Mouse (Mus musculus) liver, embryonic 16.5 days (tissue): ENCODE measurements around the gene Slc39a11. TPM values are rescaled to one million over a fixed set of nuclear protein-coding genes. Genes with fewer than 3 reads are reported as not detected.
A peak's percentile ranks its signal among the peaks of the same experiment; 100 is the strongest.

Experiments
- ATAC-seq: fragments of 200-750 bp; cut with Nextera tagmentation; 2 replicates; pipeline ENCODE4 v1.8.0; 2017; ENCODE audit warnings: low read depth, mild to moderate bottlenecking, moderate number of reproducible peaks, moderate library complexity
- H3K27ac ChIP-seq: fragments of 300-500 bp; sonication (generic); 2 replicates; pipeline ENCODE4 v1.5.1; 2014; ENCODE audit warnings: mild to moderate bottlenecking, low read length
- H3K27me3 ChIP-seq: fragments of 300-500 bp; sonication (generic); 2 replicates; pipeline ENCODE4 v1.6.1; 2014; ENCODE audit warnings: low read depth, low read length, mixed read lengths; ENCODE audit not compliant: control insufficient read depth, insufficient read depth
- H3K36me3 ChIP-seq: fragments of 300-500 bp; sonication (generic); 2 replicates; pipeline ENCODE4 v1.6.1; 2014; ENCODE audit warnings: mild to moderate bottlenecking; ENCODE audit not compliant: control insufficient read depth, insufficient read depth
- H3K4me1 ChIP-seq: fragments of 300-500 bp; sonication (generic); 2 replicates; pipeline ENCODE4 v1.6.1; 2014; ENCODE audit warnings: low read depth, low read length, mixed read lengths; ENCODE audit not compliant: control insufficient read depth
- H3K4me2 ChIP-seq: fragments of 300-500 bp; sonication (generic); 2 replicates; pipeline ENCODE4 v1.6.1; 2014; ENCODE audit warnings: low read depth, low read length, mixed read lengths
- H3K4me3 ChIP-seq: fragments of 300-500 bp; sonication (generic); 2 replicates; pipeline ENCODE4 v1.5.1; 2014; ENCODE audit warnings: low read depth, mild to moderate bottlenecking, low read length
- H3K9ac ChIP-seq: fragments of 300-500 bp; sonication (generic); 2 replicates; pipeline ENCODE4 v1.6.1; 2014; ENCODE audit warnings: low read depth, low read length
- H3K9me3 ChIP-seq: fragments of 300-500 bp; sonication (generic); replicated peaks from 2 replicates; pipeline ENCODE4 v1.6.1; 2016; ENCODE audit warnings: low read length; ENCODE audit not compliant: control insufficient read depth
- WGBS: fragments of 180-500 bp; shearing (Covaris S2); extraction: QIAGEN DNeasy Blood & Tissue Kit; methylation state at CpG from one replicate; pipeline ENCODE4 v1.1.7; 2014; ENCODE audit not compliant: insufficient replicate concordance; 5-methylcytosine and 5-hydroxymethylcytosine counted together
- polyA plus RNA-seq: library from polyadenylated mRNA; unstranded; fragments of >200 nt; fragmentation: Nextera tagmentation; extraction: Ambion mirVana; gene quantifications from 2 replicates; pipeline ENCODE4 v1.2.1, GENCODE M21; 2015

The Slc39a11 gene
- polyA plus RNA-seq, 1 experiment from 2014 or later, result 14.1 TPM

DNA sequence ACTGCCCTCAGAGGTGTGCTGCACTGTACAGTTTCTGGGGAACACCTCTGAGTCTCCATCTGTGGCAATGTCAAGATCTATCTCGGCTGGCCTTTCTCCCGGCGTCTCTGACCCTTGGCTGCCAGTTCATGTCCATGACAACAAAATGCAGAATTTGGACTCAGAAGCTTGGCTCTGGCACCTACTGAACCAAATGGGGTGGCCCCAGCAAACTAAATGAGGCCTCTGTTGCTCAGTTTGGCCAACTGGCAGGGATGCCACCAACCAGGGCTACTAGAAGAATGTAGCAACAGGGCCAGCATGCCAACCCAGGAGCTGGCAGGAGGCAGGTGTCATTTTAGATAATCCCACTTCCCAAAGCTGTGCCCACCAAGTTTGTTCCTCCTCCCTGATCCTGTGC, 121.5 kb downstream of the Slc39a11 start:
- no peaks in the 10 kb centered on the region for H3K4me1 ChIP-seq
- no peaks in the 10 kb centered on the region for H3K9me3 ChIP-seq
- H3K27me3 ChIP-seq, result no peaks in the 10 kb centered on the region
- H3K27ac ChIP-seq, result no peak overlapping the region
- H3K4me3 ChIP-seq, result no peak overlapping the region
- H3K36me3 ChIP-seq, result no peaks in the 10 kb centered on the region
- no peak overlapping the region for H3K9ac ChIP-seq
- 83% methylated on average over 3 of the region's 3 CpGs for WGBS
- H3K4me2 ChIP-seq, result no peak overlapping the region
- ATAC-seq, result no peak

DNA sequence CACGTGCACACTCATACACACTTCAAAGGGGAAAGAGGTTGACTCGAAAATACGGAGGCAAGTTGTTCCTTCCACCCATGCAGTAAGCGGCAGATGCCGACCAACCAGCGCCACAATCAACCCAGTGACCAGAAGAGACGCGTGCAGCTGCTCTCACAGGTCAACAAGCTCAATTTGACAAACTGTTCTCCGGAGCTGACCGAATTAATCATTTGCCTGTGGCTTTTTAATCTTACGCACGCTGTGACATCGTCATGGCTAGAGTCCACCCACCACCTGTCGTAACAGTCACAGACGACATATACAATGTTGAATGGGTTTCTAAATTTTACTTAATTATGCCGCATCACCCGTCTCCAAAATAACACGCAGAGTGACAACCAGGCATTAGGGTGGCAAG, 124.1 kb downstream of the Slc39a11 start:
- H3K9me3 ChIP-seq, result no peaks in the 10 kb centered on the region
- H3K4me3 ChIP-seq, result no peak overlapping the region
- no peak overlapping the region for H3K27ac ChIP-seq
- H3K27me3 ChIP-seq, result no peaks in the 10 kb centered on the region
- H3K4me1 ChIP-seq, result no peaks in the 10 kb centered on the region
- peak; percentile 55 for ATAC-seq
- no peak overlapping the region for H3K9ac ChIP-seq
- H3K4me2 ChIP-seq, result no peak overlapping the region
- peaks cover 3% of the 10 kb centered on the region; the same call in 1 of the 2 replicates for H3K36me3 ChIP-seq
- 70% methylated on average over 18 of the region's 18 CpGs for WGBS

DNA sequence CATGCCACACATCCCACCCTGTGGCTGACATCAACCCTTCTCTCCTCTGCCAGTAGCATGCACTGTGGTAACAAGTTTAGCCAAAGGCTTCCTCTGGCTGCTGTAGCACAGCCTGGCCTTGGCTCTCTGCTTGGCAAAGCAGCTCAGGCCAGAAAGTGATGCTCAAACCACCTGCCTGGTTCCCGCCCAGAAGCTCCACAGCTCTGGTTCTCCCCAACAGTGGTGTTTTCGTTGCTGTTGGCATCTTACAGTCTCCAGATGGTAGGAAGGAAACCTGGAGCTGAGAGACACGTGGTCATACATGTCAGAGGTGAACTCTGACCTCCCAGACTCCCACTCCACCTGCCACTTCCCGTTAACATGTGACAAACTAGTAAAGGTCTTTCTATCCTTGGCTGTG, 127.2 kb downstream of the Slc39a11 start:
- Histone ChIP-seq H3K4me1 (peaks cover 3% of the 10 kb centered on the region), H3K36me3 (peaks cover 3% of the 10 kb centered on the region; the same call in 1 of the 2 replicates), H3K9ac (no peak overlapping the region), H3K9me3 (no peaks in the 10 kb centered on the region), H3K27me3 (no peaks in the 10 kb centered on the region), H3K4me3 (no peak overlapping the region), H3K4me2 (no peak overlapping the region), H3K27ac (no peak overlapping the region)
- ATAC-seq, result no peak
- WGBS, result 62% methylated on average over 4 of the region's 4 CpGs

DNA sequence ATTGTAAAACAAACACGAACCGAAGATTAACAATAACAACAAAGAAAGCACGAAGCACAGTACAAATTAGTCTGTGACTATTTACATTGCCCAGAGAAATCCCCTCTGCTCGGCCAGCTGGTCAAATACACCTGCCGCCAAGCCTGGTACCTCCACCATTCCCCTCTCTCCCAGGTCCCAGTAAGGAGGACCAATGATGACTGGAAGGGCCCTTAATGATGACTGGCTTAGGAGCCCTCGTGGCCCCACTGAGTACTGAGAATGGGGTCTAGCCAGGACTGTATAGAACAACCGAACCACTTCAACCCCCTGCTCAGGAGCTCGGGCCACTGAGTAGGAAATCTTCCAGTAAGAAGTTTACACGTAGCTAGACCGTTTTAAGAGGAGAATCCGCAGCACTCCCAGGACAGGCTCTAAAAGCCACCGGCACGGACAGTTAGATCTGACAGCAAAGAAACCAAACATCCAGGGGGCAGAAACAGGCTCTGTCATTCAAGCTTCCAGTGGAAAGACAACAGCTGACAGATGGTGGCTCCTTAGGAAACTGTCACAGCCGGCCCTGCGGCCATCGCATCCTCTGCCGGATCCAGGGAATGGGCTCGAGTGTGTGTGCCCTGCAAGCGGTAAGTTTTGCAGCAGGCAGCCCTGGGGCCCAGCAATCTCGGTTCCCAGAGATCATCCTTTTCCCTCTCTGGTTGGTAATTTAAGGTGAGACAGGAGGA, 128.2 kb downstream of the Slc39a11 start:
- no peaks in the 10 kb centered on the region for H3K9me3 ChIP-seq
- WGBS, result 75% methylated on average over 20 of the region's 20 CpGs
- no peak overlapping the region for H3K4me3 ChIP-seq
- H3K27me3 ChIP-seq, result no peaks in the 10 kb centered on the region
- no peak overlapping the region for H3K9ac ChIP-seq
- H3K4me1 ChIP-seq, result peaks cover 3% of the 10 kb centered on the region
- H3K4me2 ChIP-seq, result no peak overlapping the region
- no peak for ATAC-seq
- peaks cover 3% of the 10 kb centered on the region; the same call in 1 of the 2 replicates for H3K36me3 ChIP-seq
- no peak overlapping the region for H3K27ac ChIP-seq

DNA sequence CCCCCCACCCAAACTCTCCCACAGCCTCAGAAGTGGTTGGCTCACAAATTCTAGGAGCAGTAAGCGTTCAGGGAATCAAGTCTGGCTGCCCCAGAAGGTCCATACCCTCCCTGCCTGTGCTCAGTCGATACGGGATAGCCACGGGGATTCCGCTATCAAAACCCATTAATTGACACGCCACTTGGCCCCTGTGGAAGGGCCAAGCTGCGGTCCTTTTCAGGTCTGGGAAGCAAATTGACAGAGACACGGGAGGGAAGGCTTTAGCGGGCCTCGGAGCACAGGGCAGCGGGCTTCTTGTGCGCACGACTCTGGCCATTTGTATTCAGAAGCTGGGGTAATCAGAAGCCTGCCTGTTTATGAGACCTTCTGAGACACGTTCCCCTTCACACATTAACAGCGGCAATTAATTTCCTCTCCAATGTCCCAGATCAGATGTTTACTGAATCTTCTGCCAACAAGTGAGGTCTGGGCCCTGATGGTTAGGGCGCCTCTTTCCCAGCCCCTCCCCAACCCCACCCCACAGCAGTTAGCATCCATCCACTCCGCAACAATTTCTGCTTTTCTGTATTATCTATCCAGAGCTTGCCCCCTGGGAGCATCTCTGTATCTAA, 128.9 kb downstream of the Slc39a11 start:
- no peak overlapping the region for H3K9ac ChIP-seq
- H3K9me3 ChIP-seq, result no peaks in the 10 kb centered on the region
- no peak overlapping the region for H3K27ac ChIP-seq
- H3K4me2 ChIP-seq, result no peak overlapping the region
- no peak for ATAC-seq
- H3K4me3 ChIP-seq, result no peak overlapping the region
- H3K36me3 ChIP-seq, result peaks cover 3% of the 10 kb centered on the region; the same call in 1 of the 2 replicates
- no peaks in the 10 kb centered on the region for H3K27me3 ChIP-seq
- H3K4me1 ChIP-seq, result peaks cover 3% of the 10 kb centered on the region
- WGBS, result 74% methylated on average over 17 of the region's 17 CpGs

DNA sequence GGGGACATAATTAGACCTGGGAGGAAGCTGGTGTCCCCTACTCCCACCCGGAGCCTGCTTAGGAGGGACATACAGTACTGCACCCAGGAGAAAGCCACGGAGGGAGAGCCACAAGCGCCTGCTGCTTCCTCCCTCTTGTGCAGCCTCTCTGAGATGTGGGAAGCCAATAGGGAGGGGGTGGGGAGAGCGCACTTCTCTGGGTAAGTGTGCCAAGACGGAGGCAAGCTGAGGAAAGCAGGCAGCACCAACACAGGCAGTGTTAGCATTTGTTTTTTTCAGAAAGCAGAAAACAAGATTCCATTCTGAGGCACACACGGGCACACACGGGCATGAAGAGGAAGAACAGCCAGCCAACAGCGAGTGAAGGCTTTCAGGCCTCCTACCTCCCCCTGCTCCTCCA, 129.5 kb downstream of the Slc39a11 start:
- WGBS, result 50% methylated on average over 8 of the region's 8 CpGs

DNA sequence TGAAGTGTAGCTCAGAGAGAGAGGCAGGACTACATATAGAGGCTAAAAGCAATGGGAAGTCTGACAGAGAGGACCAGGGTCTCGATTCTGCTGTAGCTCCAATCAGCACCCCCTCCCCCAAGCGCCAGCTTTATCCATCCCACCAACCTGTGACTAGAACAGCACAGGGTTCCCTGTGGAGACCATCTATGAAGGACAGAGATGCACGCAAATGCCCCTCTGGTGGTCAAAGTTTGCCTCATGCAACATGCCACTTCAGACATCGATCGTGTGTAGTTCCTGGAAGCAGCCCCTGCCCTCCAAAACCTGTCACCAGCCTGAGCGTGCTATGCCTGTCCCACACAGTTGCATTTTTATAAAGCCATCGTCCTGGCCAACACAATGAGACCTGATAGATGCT, 129.9 kb downstream of the Slc39a11 start:
- H3K4me3 ChIP-seq, result no peak overlapping the region
- no peaks in the 10 kb centered on the region for H3K9me3 ChIP-seq
- H3K4me1 ChIP-seq, result peaks cover 3% of the 10 kb centered on the region
- no peak for ATAC-seq
- no peak overlapping the region for H3K27ac ChIP-seq
- H3K27me3 ChIP-seq, result no peaks in the 10 kb centered on the region
- peaks cover 3% of the 10 kb centered on the region; the same call in 1 of the 2 replicates for H3K36me3 ChIP-seq
- H3K9ac ChIP-seq, result no peak overlapping the region
- H3K4me2 ChIP-seq, result no peak overlapping the region
- WGBS, result 58% methylated on average over 7 of the region's 7 CpGs

More for the DNA sequence above, 129.5 kb downstream of the Slc39a11 start:
- Histone ChIP-seq H3K9me3 (no peaks in the 10 kb centered on the region), H3K4me1 (peaks cover 3% of the 10 kb centered on the region), H3K4me3 (no peak overlapping the region), H3K27me3 (no peaks in the 10 kb centered on the region), H3K9ac (no peak overlapping the region), H3K4me2 (no peak overlapping the region), H3K27ac (no peak overlapping the region), H3K36me3 (peaks cover 3% of the 10 kb centered on the region; the same call in 1 of the 2 replicates)
- ATAC-seq, result no peak

DNA sequence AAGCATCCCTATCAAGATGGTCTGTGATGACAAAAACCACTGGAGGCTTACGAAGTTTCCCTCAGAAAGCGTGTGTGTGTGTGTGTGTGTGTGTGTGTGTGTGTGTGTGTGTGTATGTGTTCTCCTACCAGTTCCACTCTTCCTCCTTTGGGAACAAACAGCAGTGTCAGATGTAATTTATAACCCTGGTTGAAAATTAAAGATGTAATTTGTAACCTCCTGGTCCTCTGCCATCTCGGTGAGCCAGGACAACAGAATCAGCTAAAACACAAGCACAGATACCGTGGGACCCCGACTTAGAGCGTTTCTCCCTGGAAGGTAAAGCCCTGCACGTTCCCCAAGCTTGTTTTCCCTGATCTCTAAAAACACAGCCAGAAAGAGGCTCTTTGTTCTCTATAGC, 131.7 kb downstream of the Slc39a11 start:
- Histone ChIP-seq H3K4me1 (peaks cover 3% of the 10 kb centered on the region), H3K4me2 (no peak overlapping the region), H3K9me3 (no peaks in the 10 kb centered on the region), H3K9ac (no peak overlapping the region), H3K27ac (no peak overlapping the region), H3K36me3 (peaks cover 2% of the 10 kb centered on the region; the same call in 1 of the 2 replicates), H3K27me3 (no peaks in the 10 kb centered on the region), H3K4me3 (no peak overlapping the region)
- ATAC-seq, result no peak
- WGBS, result 76% methylated on average over 7 of the region's 7 CpGs

DNA sequence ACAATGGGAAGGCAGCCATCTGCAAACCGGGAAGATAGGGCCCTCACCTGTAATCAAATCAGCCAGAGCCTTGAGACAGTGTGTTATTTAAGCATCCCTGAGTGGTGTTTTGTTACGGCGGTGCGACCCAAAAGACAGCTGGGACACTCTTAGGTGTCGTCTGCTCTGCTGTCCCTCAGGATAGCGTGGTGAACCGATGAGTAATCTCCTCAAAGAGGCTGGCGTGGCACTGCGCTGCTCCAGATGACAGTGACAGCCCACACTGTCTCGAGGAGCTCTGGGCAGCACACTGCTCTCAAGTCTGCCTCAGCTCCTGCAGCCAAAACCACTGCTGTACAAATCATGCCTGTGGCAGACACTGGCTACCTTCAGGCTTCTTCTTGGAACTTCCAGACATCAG, 133.7 kb downstream of the Slc39a11 start:
- Histone ChIP-seq H3K27ac (no peak overlapping the region), H3K4me1 (peaks cover 17% of the 10 kb centered on the region), H3K9ac (no peak overlapping the region), H3K27me3 (no peaks in the 10 kb centered on the region), H3K36me3 (no peaks in the 10 kb centered on the region), H3K9me3 (no peaks in the 10 kb centered on the region), H3K4me2 (no peak overlapping the region), H3K4me3 (no peak overlapping the region)
- 69% methylated on average over 10 of the region's 10 CpGs for WGBS
- ATAC-seq, result no peak
